Mouse (Mus musculus) liver, embryonic 15.5 days (tissue): Measurements from ENCODE around the gene Phtf1. TPM values are rescaled to one million over a fixed set of nuclear protein-coding genes. Genes with fewer than 3 reads are reported as not detected.
A peak's percentile ranks its signal among the peaks of the same experiment; 100 is the strongest.

Experiments used
- ATAC-seq: fragments of 200-750 bp; cut with Nextera tagmentation; 2 replicates; pipeline ENCODE4 v1.8.0; 2017; ENCODE audit warnings: moderate number of reproducible peaks, mild to moderate bottlenecking, moderate library complexity; ENCODE audit not compliant: insufficient read depth
- H3K27ac ChIP-seq: fragments of 300-500 bp; sonication (generic); replicated peaks from 2 replicates; pipeline ENCODE4 v1.5.1; 2015; ENCODE audit warnings: mild to moderate bottlenecking, inconsistent platforms
- H3K27me3 ChIP-seq: fragments of 300-500 bp; sonication (generic); 2 replicates; pipeline ENCODE4 v1.6.1; 2015; ENCODE audit warnings: mild to moderate bottlenecking, inconsistent platforms
- H3K36me3 ChIP-seq: fragments of 300-500 bp; sonication (generic); replicated peaks from 2 replicates; pipeline ENCODE4 v1.6.1; 2015; ENCODE audit warnings: moderate library complexity, mild to moderate bottlenecking, inconsistent platforms
- H3K4me1 ChIP-seq: fragments of 300-500 bp; sonication (generic); replicated peaks from 2 replicates; pipeline ENCODE4 v1.6.1; 2015; ENCODE audit warnings: inconsistent platforms
- H3K4me2 ChIP-seq: fragments of 300-500 bp; sonication (generic); 2 replicates; pipeline ENCODE4 v1.6.1; 2015; ENCODE audit warnings: moderate library complexity, mild to moderate bottlenecking, inconsistent platforms
- H3K4me3 ChIP-seq: fragments of 300-500 bp; sonication (generic); replicated peaks from 2 replicates; pipeline ENCODE4 v1.5.1; 2015; ENCODE audit warnings: mild to moderate bottlenecking, inconsistent platforms
- H3K9ac ChIP-seq: fragments of 300-500 bp; sonication (generic); 2 replicates; pipeline ENCODE4 v1.6.1; 2015; ENCODE audit warnings: moderate library complexity, mild to moderate bottlenecking, inconsistent platforms
- H3K9me3 ChIP-seq: fragments of 300-500 bp; sonication (generic); replicated peaks from 2 replicates; pipeline ENCODE4 v1.6.1; 2016; ENCODE audit warnings: inconsistent platforms
- WGBS: fragments of 180-500 bp; shearing (Covaris S2); methylation state at CpG from one replicate; pipeline ENCODE4 v1.1.7; 2015; ENCODE audit warnings: mixed read lengths; ENCODE audit not compliant: insufficient replicate concordance; 5-methylcytosine and 5-hydroxymethylcytosine counted together
- polyA plus RNA-seq: library from polyadenylated mRNA; unstranded; fragments of >200 nt; fragmentation: Nextera tagmentation; extraction: Ambion mirVana; gene quantifications from 2 replicates; pipeline ENCODE4 v1.2.1, GENCODE M21; 2015

The Phtf1 gene
- 3.9 and 4.7 TPM in 2 replicates for polyA plus RNA-seq

DNA sequence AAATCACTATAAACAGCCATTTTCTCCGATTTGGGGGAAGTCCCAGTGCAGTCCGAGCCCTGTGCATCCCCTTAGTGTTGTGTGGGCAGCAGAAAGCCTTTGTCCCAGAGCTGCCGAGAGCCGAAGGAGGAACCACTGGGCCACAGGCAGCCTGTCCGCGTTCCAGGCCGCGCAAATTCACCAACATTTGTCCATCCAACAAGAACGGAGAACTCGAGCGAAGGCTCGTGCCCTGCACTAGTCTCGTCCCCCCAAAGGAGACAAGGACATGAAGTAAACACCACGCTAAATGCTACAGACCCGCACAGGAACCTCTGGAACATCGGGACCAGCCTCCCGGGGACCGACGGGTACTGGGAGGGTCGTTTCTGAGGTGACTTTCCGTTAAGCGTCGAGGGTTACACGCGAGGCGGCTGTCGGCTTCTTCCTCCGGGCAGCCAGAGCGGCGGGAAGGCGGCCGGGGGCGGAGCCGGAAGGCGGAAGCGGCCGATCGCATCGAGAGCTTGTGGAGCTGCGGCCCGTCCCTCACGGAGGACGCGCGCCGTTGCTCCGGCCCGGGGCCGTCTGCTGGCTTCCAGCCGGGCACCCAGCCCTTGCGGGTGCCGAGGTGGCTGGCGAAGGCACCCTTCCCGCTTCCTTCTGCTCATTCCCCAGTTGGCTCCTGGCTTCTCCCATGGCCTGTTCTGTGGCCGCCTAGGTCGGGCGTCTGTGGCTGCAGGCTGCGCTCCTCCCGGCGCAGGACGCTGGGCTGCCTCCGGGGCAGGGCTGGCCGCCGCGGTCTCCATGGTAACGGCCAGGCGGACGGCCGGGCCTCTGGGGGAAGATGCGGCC is at the start of gene Phtf1:
Gene Phtf1 (plus strand): TSS at position 250 of the 831 bp plus-strand sequence.
- WGBS, result under 1% methylated on average over 70 of the region's 70 CpGs
- peak; percentile 97 for ATAC-seq
- Histone ChIP-seq H3K36me3 (peaks cover 15% of the 10 kb centered on the region), H3K4me2 (peak within 1 kb of the TSS; percentile 96), H3K9me3 (no peaks in the 10 kb centered on the region), H3K4me3 (peak within 1 kb of the TSS; percentile 84), H3K9ac (peak within 1 kb of the TSS; percentile 82), H3K27me3 (no peaks in the 10 kb centered on the region), H3K4me1 (peaks cover 21% of the 10 kb centered on the region), H3K27ac (peak within 1 kb of the TSS; percentile 85)

DNA sequence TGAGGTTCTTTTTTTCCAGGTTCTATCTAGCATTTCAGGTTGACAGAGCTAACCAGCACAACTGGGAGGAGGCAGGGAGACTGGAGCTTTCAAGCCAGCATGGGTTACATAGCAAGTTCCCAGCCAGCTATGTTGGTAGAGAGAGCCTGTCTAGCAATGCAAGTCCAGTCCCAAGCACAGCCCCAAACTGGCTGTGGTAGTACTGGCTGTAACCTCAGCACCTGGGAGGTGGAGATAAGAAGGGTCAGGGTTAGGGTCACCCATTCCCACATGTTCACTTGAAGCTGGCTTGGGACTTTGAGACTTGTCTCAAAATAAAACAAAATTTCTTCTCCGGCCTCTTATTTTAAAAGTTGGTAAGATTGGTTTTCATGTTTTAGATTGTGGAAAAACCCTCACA is 47.8 kb upstream of the Phtf1 start:
- H3K27ac ChIP-seq, result no peak overlapping the region
- WGBS, result 65% methylated on average over 1 of the region's 1 CpGs
- ATAC-seq, result no peak
- no peak overlapping the region for H3K9ac ChIP-seq
- H3K4me2 ChIP-seq, result no peak overlapping the region
- peaks cover 46% of the 10 kb centered on the region for H3K4me1 ChIP-seq
- no peaks in the 10 kb centered on the region for H3K9me3 ChIP-seq
- no peaks in the 10 kb centered on the region; the same call in 1 of the 2 replicates for H3K36me3 ChIP-seq
- no peak overlapping the region for H3K4me3 ChIP-seq
- no peaks in the 10 kb centered on the region for H3K27me3 ChIP-seq

DNA sequence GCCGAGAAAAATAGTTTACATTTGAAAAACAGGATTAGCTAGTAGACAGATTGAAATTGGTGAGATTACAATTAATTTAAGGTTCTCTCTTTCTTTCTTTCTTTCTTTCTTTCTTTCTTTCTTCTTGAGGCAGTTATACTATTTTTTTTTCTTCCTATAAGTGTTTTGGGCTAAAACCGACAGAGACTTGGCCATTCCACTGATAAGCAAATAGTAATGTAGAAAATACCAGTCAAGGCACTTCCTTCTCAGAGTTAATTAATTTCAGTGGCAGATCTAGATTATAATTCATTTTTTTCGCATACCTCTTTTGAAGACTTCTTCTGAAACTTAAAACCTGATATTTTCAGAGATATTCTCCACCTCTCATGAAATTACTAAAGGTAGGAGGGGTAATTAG is 42.6 kb upstream of the Phtf1 start:
- Histone ChIP-seq H3K9me3 (no peaks in the 10 kb centered on the region), H3K27me3 (no peaks in the 10 kb centered on the region), H3K36me3 (peaks cover 14% of the 10 kb centered on the region), H3K27ac (no peak overlapping the region), H3K4me1 (peaks cover 30% of the 10 kb centered on the region), H3K4me3 (no peak overlapping the region), H3K9ac (no peak overlapping the region), H3K4me2 (no peak overlapping the region)
- WGBS, result 47% methylated on average over 3 of the region's 3 CpGs
- ATAC-seq, result no peak

DNA sequence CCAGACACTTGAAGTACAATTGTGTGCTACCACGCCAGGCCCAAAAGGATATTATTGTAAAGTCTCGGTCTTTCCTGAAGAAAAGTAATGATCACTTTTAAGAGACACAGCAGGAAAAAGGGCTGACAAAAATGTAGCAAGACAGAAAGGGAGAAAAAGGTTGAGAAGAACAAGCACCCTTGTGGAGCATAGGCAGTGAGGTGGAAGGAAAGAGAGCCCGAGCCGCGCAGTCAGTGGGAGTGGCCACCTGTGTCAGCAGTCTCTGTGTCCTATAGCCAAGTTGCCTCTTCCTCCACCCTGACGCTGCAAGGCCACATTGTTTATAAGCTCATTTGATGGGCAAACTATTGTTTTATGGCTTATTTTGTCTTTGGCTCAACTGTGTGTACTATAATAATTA is 40.4 kb upstream of the Phtf1 start:
- H3K9ac ChIP-seq, result peak overlapping the region; percentile 4; the same call in 1 of the 2 replicates
- H3K4me2 ChIP-seq, result peak overlapping the region; percentile 14; the same call in 1 of the 2 replicates
- no peaks in the 10 kb centered on the region for H3K27me3 ChIP-seq
- 43% methylated on average over 6 of the region's 6 CpGs for WGBS
- peak; percentile 58 for ATAC-seq
- no peaks in the 10 kb centered on the region for H3K9me3 ChIP-seq
- H3K27ac ChIP-seq, result no peak overlapping the region
- H3K36me3 ChIP-seq, result peaks cover 25% of the 10 kb centered on the region
- peaks cover 21% of the 10 kb centered on the region for H3K4me1 ChIP-seq
- no peak overlapping the region for H3K4me3 ChIP-seq

DNA sequence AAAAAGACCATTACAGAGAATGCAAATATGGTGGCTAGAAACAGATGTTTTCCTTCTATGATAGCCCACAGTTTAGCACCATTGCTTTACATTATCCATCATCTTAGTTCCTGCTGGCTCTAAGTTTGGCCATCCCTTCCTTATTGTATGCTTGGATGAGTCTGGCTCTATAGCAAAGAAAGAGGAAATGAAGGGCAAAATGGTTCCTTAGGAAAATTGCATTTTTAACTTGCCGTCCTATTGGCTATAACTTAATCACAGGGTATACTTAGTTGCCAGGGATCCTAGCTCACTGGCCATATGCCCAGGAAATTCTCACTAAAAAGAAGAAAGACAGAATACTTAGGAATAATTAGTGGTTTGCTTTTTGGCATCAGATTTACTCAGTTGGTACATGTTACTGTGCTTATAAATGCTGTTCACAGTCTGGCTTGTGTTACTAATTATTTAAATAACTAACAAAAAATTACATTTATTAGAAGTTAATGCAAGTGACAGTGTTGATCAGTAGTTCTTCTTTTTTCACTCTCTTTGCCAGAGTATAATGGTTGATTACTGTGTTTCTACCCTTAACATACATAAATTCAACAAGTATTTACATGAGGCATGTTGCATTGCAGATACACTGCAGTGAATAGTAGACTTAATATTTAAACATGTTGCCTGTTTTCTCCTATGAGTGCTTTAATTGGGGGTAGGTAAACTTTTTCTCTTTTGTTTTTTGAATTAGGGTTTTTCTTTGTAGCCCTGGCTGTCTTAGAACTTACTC is 22.9 kb upstream of the Phtf1 start:
- H3K27ac ChIP-seq, result no peak overlapping the region
- peaks cover 12% of the 10 kb centered on the region; the same call in 1 of the 2 replicates for H3K36me3 ChIP-seq
- H3K27me3 ChIP-seq, result no peaks in the 10 kb centered on the region
- H3K4me1 ChIP-seq, result no peaks in the 10 kb centered on the region
- H3K4me3 ChIP-seq, result no peak overlapping the region
- H3K9ac ChIP-seq, result no peak overlapping the region
- WGBS, result 89% methylated on average over 1 of the region's 1 CpGs
- H3K9me3 ChIP-seq, result no peaks in the 10 kb centered on the region
- no peak for ATAC-seq
- no peak overlapping the region for H3K4me2 ChIP-seq

DNA sequence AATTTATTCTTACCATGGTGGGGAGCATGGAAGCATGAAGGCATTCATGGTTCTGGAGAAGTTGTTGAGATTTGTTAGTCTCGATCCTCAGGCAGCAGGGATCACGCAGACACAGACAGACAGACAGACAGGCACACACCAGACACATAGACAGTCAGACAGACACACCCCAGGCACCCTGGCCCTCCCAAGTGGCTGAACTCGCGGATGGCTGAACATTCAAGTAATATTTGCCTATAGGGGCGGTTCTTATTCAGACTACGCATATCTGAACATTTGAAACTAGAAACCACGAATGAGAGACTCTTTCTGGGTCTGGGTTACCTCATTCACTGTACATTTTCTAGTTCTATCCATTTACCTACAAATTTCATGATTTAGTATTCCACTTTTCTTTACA is 19.2 kb upstream of the Phtf1 start:
- no peak overlapping the region for H3K27ac ChIP-seq
- no peaks in the 10 kb centered on the region for H3K27me3 ChIP-seq
- whole genome bisulfite sequencing, result 81% methylated on average over 7 of the region's 7 CpGs
- no peak for ATAC-seq
- peaks cover 12% of the 10 kb centered on the region; the same call in 1 of the 2 replicates for H3K36me3 ChIP-seq
- no peak overlapping the region for H3K9ac ChIP-seq
- H3K4me3 ChIP-seq, result no peak overlapping the region
- no peaks in the 10 kb centered on the region for H3K4me1 ChIP-seq
- no peaks in the 10 kb centered on the region for H3K9me3 ChIP-seq
- no peak overlapping the region for H3K4me2 ChIP-seq

DNA sequence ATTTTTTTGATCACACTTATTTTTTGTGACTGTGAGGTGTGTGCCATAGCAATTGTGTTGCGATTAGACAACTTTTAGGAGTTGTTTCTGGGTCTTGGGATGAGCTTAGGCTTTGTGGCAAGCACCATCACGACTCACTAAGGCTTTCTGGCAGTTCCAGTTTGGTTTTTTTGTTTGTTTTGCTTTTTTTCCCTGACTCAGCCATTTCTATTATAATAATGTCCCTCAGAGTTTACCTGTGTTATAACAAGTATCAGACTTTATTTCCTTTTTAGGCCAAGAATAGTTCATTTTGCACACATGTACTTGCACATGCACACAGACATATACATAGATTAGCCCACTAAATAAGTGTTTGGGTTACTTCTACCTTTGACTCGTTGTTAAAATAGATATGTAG is 7.3 kb upstream of the Phtf1 start:
- Histone ChIP-seq H3K27ac (no peak overlapping the region), H3K4me3 (no peak overlapping the region), H3K9me3 (no peaks in the 10 kb centered on the region), H3K4me2 (no peak overlapping the region), H3K9ac (no peak overlapping the region), H3K27me3 (no peaks in the 10 kb centered on the region), H3K36me3 (peaks cover 38% of the 10 kb centered on the region), H3K4me1 (no peaks in the 10 kb centered on the region; the same call in 1 of the 2 replicates)
- no peak for ATAC-seq
- 78% methylated on average over 3 of the region's 3 CpGs for WGBS

DNA sequence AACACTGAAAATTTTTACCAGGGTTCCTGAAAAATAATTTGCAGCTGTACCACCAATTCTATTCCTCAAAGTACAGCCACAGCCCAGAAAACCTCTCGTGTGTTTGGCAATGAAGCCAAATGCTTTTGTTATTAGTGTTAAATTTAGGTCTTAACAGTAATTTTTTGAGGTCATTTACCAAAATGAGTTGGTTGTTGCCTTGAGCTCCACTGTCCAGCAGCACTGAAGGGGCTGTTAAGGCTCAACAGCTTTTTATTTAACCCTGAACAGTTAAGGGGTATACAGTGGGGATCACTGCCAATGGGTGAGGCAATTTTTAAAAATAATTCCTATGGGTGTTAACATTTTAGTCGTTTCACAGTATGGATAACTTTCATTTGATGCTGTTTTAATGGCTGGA is 679 bp upstream of the Phtf1 start:
- Histone ChIP-seq H3K4me1 (peaks cover 21% of the 10 kb centered on the region), H3K27ac (peak overlapping the region; percentile 85; the same call in 1 of the 2 replicates), H3K4me3 (peak overlapping the region; percentile 84), H3K27me3 (no peaks in the 10 kb centered on the region), H3K9me3 (no peaks in the 10 kb centered on the region), H3K9ac (peak overlapping the region; percentile 82), H3K36me3 (peaks cover 21% of the 10 kb centered on the region), H3K4me2 (peak overlapping the region; percentile 96)
- 21% methylated on average over 2 of the region's 2 CpGs for WGBS
- ATAC-seq, result no peak

DNA sequence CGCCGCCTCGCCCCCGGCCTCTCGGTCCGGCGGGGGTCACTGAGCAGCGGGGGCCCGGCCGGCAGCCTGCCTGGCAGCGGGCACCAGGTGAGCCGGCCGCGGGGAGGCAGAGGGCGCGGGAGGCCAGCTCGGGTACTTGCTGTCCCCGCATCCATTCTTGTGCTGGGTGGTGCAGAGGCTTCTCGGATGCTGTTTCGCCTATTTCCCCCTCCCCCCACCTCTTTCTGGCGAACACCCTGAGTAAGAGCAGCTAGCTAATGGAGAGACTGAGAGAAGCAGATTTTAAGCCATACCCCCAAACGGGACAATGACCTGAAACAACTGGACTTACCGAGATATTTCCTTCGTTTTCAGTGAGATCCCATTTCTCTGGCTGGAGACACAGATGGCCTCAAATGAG is 791 bp downstream of the Phtf1 start:
- ATAC-seq, result no peak

DNA sequence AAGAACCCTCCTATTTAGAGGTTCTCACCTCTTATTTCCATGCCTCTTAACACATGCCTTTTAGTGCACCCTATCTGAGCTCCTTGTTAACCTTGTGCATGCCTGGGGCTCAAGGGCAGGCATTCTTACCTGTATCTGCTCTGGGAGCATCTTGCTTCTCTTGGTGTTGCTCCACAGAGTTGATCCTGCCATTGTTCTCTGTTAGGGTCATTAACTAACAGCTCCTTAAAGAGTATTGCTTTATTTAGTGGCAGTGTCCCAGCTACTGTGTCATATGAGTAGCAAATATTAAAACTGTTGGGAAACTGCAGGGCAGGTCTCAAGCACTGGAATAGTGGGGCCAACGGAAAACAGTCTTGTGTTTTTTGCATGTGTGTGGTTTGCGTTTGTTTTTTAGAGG is 3.2 kb downstream of the Phtf1 start:
- Histone ChIP-seq H3K27me3 (no peaks in the 10 kb centered on the region), H3K4me2 (no peak overlapping the region), H3K36me3 (no peaks in the 10 kb centered on the region), H3K4me1 (peaks cover 28% of the 10 kb centered on the region), H3K4me3 (no peak overlapping the region), H3K27ac (no peak overlapping the region), H3K9ac (no peak overlapping the region), H3K9me3 (no peaks in the 10 kb centered on the region)
- no peak for ATAC-seq
- WGBS, result 79% methylated on average over 2 of the region's 2 CpGs

More for the DNA sequence above, 791 bp downstream of the Phtf1 start:
- H3K27me3 ChIP-seq, result no peaks in the 10 kb centered on the region
- under 1% methylated on average over 24 of the region's 24 CpGs for WGBS
- peak overlapping the region; percentile 84 for H3K4me3 ChIP-seq
- H3K9ac ChIP-seq, result peak overlapping the region; percentile 82
- H3K9me3 ChIP-seq, result no peaks in the 10 kb centered on the region
- H3K27ac ChIP-seq, result peak overlapping the region; percentile 85
- H3K4me1 ChIP-seq, result peaks cover 21% of the 10 kb centered on the region
- H3K4me2 ChIP-seq, result peak overlapping the region; percentile 96
- peaks cover 9% of the 10 kb centered on the region; the same call in 1 of the 2 replicates for H3K36me3 ChIP-seq

DNA sequence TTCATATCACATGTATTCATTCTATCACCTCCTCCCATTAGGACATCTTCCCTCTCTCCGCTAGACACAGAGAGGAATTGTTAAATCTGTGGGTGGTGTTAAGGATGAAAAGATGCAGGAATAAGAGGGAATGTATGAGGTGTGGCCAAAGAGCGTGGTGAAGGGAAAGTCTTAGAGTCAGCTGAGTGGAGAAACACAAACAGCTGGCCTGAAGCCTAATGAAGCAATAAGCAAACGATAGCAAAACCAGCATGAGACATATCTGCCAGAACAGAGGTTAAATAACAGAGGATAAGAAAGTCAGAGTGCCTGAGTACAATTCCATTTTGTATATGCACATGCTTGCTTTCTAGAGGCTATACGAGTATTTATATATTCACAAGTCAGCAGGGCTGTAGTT is 16.6 kb downstream of the Phtf1 start:
- H3K4me1 ChIP-seq, result no peaks in the 10 kb centered on the region

More for the DNA sequence above, 16.6 kb downstream of the Phtf1 start:
- H3K9ac ChIP-seq, result no peak overlapping the region
- no peaks in the 10 kb centered on the region for H3K27me3 ChIP-seq
- WGBS, result 75% methylated on average over 4 of the region's 4 CpGs
- H3K9me3 ChIP-seq, result no peaks in the 10 kb centered on the region
- H3K27ac ChIP-seq, result no peak overlapping the region
- H3K36me3 ChIP-seq, result peaks cover 11% of the 10 kb centered on the region; the same call in 1 of the 2 replicates
- H3K4me3 ChIP-seq, result no peak overlapping the region
- no peak for ATAC-seq
- no peak overlapping the region for H3K4me2 ChIP-seq
